Mouse (Mus musculus): Measurements from ENCODE around the gene Psip1.
"Not testable (repeated sequence)": the region's sequence is repeated elsewhere in the genome, so short reads cannot be mapped to it uniquely, and the experiment has no call there.

The Psip1 gene

GRCm38 (mm10) chr4:83486117-83486901 is at the start of gene Psip1:
Gene Psip1 (minus strand): TSS chr4:83486459.
- ATAC-seq (ENCODE audit: low TSS enrichment) = peak; percentile 83

GRCm38 (mm10) chr4:83534024-83534423 is 47.8 kb upstream of the Psip1 start:
- ATAC-seq (ENCODE audit: low TSS enrichment) = no peak

GRCm38 (mm10) chr4:83533168-83533911 is 47.1 kb upstream of the Psip1 start:
- ATAC-seq (ENCODE audit: low TSS enrichment) = no peak

DNA sequence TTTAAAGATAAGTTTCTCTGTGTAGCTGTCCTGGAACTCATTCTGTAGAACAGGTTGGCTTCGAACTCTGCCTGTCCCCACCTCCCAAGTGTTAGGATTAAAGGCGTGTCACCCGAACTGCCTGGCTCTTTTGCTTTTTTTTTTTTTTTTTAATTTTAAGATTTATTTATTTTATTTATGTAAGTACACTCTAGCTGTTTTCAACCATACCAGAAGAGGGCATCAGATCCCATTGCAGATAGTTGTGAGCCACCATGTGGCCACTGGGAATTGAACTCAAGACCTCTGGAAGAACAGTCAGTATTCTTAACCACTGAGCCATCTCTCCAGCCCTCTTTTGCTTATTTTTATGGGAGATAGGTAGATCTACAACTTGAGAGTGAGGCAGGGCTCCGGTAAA is 43.8 kb upstream of the Psip1 start:
- ATAC-seq (ENCODE audit: low TSS enrichment) = not testable (repeated sequence)

DNA sequence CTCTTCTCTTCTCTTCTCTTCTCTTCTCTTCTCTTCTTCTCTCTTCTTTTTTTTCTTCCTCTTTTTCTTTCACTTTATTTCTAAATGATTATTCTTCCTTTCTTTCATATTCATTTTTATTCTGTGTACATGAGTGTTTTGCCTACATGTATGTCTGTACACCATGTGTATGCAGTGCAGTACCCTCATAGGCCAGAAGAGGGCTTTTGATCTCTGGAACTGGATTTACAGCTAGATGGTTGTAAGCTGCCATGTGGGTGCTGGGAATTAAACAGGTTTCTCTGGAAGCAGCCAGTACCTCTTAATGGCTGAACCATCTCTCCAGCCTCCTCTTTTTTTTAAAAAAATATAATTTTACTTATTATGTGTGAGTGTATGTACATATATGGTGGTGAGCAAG is 41.7 kb upstream of the Psip1 start:
- ATAC-seq (ENCODE audit: low TSS enrichment) = no peak

DNA sequence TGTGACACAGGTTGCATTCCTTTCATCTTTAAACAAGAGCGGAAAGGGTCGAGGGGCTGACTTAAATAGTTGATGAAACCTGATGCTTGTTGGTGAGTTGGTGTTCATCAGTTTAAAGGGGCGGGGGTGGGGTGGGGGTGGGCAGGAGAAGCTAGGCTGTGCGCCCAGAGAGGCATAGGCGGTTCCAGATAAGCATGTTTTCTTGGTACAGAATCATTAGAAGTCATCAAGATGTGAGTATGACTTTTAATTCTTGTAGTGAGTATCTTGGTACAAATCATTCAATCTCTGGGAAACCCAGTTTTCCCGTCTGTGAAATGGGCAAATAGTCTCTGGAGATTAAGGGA is 40.7 kb upstream of the Psip1 start:
- ATAC-seq (ENCODE audit: low TSS enrichment) = no peak

- no peak for ATAC-seq (ENCODE audit: low TSS enrichment)
These were observed 40.2 kb upstream of the Psip1 start for GRCm38 (mm10) chr4:83526270-83526987.

DNA sequence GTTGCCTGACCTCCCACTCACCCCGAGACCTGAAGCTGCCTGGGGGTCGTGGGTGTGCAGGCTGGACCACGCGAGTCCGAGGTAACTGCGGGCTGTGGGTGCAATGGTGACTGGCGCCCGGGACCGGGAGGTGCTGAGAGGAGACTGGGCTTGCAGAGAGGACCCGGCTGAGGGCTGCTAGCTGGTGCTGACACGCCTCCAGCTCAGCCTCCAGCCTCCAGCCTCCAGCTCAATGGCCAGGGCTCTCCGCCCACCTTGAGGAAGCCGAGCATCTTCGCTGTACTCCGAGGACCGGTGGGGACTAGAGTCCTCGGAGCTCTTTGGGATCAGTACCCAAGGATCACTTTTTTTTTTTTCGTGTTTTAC is 39.4 kb upstream of the Psip1 start:
- ATAC-seq (ENCODE audit: low TSS enrichment) = peak; percentile 66

GRCm38 (mm10) chr4:83524843-83525689 is 38.8 kb upstream of the Psip1 start, which contains the start of gene Ccdc171:
Gene Ccdc171 (plus strand): TSS chr4:83525545.
- ATAC-seq (ENCODE audit: low TSS enrichment) = peak; percentile 92

GRCm38 (mm10) chr4:83524456-83524842 is 38.2 kb upstream of the Psip1 start:
- ATAC-seq (ENCODE audit: low TSS enrichment) = 0 out of 2 replicates have a peak, but pooled peaks have one; percentile 1

GRCm38 (mm10) chr4:83522066-83522465 is 35.8 kb upstream of the Psip1 start:
- ATAC-seq (ENCODE audit: low TSS enrichment) = no peak

- ATAC-seq (ENCODE audit: low TSS enrichment) = no peak
These were observed 34.0 kb upstream of the Psip1 start for GRCm38 (mm10) chr4:83520308-83520707.

DNA sequence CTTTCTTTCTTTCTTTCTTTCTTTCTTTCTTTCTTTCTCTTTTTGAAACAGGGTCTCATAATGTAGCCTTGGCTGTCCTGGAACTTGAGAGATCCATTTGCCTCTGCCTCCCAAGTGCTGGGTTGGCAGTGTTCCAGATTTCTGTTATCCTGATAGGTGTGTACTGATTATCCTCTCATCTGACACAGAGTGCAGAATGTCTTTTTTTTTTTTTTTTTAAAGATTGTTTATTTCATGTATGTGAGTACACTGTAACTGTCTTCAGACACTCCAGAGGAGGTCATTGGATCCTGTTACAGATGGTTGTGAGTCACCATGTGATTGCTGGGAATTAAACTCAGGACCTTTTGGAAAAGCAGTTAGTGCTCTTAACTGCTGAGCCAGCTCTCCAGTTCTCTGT is 33.5 kb upstream of the Psip1 start:
- ATAC-seq (ENCODE audit: low TSS enrichment) = no peak

DNA sequence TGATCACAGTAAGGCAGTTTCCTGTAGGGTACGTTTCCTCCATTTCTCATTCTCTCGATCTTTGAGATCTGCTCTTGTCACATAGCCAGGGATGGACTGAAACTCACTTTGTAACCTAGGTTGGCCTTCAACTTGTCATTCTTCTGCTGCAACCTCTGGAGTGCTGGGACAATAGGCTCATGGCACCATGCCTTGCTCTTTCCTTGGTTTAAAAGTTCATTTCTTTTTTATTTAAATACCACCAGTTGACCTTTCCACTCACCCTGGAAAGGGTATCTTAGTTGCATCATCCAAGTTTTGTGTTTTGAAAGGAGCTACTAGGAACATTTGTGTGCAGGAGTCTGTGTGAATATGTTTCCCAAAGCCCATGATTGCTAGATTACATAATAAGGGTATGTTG is 32.9 kb upstream of the Psip1 start:
- no peak for ATAC-seq (ENCODE audit: low TSS enrichment)

DNA sequence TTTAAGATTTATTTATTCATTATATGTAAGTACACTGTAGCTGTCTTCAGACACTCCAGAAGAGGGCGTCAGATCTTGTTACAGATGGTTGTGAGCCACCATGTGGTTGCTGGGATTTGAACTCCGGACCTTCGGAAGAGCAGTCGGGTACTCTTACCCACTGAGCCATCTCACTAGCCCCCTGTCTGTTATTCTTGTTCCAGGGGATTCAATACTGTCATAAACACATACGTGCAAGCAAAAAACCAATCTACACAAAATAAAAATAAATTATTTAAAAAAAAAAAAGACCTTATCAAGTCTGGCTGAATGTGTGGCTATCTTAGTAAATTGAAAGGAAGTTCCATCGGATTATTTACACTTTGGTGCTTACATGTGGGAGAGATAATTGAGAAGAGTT is 29.9 kb upstream of the Psip1 start:
- not testable (repeated sequence) for ATAC-seq (ENCODE audit: low TSS enrichment)

GRCm38 (mm10) chr4:83514976-83515669 is 28.9 kb upstream of the Psip1 start:
- peak; percentile 67; the same call in 1 of the 2 replicates for ATAC-seq (ENCODE audit: low TSS enrichment)

DNA sequence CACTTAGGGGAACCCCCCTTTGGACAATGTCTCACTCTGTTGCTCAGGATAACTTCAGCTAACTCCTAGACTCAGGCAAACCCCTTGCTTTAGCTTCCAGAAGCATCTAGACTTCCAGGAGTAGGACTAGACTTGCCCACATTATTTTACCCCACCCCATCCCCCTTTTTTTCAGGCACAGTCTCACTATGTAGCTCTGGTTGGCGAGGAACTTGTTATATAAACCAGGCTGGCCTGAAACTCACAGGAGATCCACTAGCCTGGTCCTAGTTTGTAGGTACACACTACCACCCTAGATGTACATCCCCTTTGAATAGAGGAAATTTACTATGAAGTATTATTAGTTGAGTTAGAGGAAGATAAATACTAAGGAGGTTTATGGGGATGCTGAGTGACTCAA is 27.9 kb upstream of the Psip1 start:
- peak; percentile 66 for ATAC-seq (ENCODE audit: low TSS enrichment)

- no peak for ATAC-seq (ENCODE audit: low TSS enrichment)
These were observed 26.4 kb upstream of the Psip1 start for GRCm38 (mm10) chr4:83512644-83513043.

DNA sequence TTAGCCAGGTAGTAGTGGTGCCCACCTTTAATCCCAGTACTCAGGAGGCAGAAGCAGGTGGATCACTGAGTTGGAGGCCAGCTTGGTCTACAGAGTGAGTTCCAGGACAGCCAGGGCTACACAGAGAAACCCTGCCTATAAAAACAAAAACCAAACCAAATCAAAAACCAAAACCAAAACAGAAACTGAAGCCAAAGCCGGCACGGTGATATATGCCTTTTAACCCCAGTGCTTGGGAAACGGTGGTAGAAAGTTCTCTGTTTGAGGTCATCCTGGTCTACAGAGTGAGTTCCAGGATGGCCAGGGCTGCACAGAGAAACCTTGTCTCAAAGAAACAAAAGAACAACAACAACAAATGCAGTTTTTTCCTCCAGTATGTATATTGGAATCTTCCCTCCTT is 26.0 kb upstream of the Psip1 start:
- no peak for ATAC-seq (ENCODE audit: low TSS enrichment)

- no peak for ATAC-seq (ENCODE audit: low TSS enrichment)
These were observed 24.8 kb upstream of the Psip1 start for GRCm38 (mm10) chr4:83511083-83511482.

- no peak for ATAC-seq (ENCODE audit: low TSS enrichment)
These were observed 23.3 kb upstream of the Psip1 start for GRCm38 (mm10) chr4:83509600-83509999.
